Mouse (Mus musculus): ENCODE data around the gene Diras2.

Gene Diras2

DNA sequence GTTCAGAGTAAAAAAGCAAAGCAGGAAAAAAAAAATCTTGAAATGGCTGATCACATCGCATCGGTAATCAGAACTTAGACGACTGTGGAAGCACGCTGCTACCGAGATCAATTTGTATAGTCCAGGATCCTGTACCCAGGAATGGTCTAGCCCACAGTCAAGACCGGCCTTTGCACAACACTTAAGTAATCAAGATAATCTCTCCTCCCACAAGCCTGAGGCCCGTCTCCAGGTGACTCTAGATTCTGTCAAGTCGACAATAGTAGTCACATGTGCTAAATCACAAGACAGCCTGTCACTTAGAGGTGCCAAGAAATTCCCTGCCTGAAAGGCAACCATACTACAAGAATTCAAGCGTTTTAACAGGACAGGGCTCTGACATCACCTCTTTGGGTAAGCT lies at the start of gene Diras2:
TSS of gene Diras2 (minus strand) at position 159 of the 400 bp plus-strand sequence.
- DNase-seq (ENCODE audit: low spot score) = no peak

DNA sequence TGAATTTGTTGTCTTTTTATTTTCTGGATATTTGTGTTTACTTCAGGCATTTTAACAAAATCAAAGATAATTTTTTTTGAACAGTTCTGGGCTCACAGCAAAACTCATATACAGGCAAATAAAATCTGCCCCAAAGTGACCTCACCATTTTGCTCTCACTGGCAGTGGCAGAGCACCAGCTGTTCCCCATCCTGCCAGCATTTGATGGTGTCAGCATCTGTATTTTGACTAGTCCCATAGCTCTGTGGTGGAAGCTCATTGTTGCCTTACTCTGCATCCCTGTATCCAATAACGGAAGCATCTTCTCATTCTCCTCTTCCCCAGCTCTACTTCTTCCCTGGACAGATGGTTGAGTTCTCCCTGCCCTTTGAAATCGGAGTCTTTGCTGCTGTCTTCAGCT lies 47.7 kb upstream of the Diras2 start:
- DNase-seq (ENCODE audit: low spot score) = no peak

DNA sequence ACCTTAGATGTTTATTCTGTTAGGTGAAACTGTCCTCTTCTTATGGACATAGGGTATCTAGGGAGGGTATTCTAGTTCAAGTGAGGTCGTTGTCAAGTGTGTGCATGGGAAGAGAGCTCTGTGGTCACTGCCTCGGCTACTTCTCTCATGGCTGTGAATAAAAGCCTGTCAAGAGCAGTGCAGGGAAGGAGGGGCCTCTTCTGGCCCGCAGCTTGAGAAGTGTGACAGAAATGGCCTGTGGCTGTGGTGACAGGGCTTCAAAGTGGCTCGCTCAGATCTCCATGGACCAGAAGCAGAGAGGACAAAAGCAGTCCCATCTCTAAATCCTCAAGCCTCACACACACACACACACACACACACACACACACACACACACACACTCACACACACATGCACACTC lies 46.9 kb upstream of the Diras2 start:
- DNase-seq (ENCODE audit: low spot score) = no peak

DNA sequence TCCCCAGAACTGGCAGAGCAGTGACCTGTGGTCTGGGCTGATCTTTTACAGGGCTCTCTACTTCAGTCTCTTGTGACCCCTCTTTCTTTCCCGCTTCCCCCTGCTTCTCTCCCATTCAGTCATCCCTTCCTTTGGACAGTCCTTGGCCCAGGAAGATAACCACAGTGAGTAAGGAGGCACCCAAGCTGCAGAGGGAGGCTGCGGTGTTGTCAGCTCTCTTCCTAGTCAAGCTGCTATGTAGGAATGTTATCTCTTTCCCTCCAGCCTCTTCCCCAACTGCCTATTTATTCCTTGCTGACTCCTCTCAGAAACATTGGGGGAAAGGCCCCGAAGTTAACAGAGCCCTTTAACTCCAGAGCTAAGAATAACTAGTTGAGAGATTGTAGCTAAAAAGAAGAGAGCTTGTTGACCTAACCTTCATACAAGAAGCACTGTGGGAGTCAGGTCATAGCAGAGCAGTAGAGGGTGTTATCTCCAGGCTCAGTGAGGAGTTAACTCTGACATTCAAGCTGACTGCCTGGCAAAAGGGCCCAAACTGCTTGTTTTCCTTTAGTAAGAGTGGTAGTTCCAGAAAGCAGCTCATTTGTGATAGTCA lies 46.3 kb upstream of the Diras2 start:
- DNase-seq (ENCODE audit: low spot score) = no peak

DNA sequence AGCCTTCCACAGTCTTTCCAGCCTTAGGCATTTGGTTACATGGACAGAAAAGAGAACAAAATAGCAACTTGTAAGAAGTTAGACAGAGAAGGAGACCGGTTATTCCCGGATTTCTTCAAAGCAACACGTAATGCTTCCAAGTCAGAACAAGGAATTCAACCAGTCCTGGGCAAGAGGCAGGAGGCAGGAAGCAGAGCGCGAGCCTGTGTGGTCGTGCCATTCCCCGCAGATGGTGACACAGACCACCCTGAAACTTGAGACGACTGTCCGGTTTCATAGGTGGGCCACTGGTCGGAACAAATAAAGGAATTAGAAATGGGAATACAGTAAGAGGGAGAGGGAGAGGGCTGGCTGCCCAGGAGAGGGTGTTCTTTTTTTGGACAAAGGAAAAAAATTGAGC lies 45.8 kb upstream of the Diras2 start:
- DNase-seq (ENCODE audit: low spot score) = no peak

DNA sequence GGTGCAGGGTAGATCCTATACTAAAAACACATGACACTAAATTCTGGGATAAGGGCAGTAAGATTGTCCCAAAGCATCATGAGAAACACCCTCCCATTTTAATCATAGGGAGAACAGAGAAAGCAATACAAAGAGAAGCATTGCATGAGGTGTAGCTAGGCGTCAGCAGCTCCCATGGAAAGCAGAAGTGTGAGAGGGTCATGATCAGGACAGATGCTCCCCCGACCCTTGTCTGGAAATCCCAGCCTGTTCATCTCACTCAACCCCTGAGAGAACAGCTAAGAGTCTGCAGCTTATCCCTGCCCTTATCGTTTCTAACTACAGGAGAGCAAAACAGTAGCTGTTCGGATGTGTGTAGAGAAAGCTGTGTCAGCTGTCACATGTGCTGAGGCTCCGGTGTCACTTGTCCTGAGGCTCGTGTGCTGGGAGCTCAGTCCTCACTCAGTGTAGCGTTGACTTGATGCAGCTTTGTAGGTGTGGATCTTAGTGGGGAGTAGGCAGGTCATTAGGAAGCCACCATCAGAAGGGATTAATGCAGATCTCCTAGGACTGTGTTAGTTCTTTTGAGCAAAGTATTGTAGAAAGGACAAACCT lies 45.0 kb upstream of the Diras2 start:
- DNase-seq (ENCODE audit: low spot score) = no peak

DNA sequence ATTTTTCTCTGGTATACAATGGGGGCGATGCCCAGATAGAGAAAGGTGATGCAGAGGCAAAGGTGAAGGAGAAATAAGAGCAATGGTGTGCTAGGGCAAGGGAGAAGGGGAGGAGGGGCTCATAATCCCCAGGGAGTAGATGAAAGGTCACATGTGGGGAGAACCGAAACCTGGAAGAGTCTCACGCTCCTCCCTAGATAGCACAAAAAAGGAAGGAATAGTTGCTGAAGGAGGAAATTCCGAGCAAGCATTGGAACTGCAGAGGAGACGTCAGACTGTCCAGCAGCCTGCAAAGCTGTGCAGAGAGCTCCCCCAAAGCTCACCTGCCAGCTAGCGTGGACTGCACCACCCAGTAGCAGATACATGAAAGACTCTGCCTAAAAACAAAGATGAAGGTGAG lies 44.4 kb upstream of the Diras2 start:
- DNase-seq (ENCODE audit: low spot score) = no peak

DNA sequence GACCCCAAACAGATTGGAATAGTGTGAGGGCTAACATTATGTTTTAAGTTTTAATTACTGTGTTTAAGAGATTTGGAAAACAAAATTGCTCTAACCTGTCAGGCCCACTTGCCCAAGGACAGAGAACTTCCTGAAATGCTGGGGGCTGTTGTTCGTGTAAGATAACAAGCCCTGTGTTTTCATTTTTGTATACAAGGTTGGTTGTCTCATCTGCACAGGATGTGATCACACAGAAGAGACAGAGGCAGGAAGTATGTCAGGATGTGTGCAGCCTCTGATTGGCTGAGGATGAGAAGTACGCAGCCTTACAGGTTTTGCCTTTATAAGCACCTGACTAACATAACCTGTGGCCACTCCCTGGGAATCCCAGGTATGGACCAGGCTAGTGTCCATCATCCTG lies 43.2 kb upstream of the Diras2 start:
- DNase-seq (ENCODE audit: low spot score) = no peak

DNA sequence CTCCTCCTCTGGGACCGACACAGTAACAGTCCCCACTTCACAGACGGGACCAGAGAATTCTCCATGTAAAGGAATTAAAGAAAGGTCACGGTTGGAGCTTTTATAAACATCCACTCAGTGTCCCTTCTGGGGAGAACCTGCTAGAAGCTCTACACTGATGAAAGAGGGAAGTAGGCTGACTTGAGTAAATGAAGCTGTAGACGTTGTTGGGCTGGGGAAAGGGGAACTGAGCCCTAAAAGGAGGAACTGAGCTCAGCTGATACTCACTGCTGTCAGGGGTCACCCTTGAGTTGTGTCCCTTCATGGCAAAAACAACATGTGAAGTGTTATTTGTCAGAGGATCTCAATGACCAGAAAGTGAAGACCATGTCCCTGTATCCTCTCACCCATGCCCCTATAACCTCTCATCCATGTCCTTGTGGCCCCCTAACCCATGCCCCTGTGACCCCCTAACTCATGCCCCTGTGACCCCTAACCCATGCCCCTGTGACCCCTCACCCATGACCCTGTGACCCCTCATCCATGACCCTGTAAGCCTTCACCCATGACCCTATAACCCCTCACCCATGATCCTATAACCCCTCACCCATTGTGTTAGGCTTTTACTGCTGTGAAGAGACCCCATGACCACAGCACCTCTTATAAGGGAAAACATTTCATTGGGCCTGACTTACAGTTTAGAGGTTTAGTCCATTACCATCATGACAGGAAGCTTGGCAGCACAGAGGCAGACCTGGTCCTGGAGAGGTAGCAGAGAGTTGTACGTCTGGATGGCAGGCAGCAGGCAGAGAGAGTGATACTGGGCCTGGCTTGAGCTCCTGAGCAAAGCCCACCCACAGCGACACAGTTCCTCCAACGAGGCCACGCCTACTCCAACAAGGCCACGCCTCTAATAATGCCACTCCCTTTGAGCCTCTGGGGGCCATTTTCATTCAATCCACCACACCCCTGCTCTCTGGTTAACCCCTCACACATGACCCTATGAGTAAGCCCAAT lies 41.7 kb upstream of the Diras2 start:
- DNase-seq (ENCODE audit: low spot score) = no peak

DNA sequence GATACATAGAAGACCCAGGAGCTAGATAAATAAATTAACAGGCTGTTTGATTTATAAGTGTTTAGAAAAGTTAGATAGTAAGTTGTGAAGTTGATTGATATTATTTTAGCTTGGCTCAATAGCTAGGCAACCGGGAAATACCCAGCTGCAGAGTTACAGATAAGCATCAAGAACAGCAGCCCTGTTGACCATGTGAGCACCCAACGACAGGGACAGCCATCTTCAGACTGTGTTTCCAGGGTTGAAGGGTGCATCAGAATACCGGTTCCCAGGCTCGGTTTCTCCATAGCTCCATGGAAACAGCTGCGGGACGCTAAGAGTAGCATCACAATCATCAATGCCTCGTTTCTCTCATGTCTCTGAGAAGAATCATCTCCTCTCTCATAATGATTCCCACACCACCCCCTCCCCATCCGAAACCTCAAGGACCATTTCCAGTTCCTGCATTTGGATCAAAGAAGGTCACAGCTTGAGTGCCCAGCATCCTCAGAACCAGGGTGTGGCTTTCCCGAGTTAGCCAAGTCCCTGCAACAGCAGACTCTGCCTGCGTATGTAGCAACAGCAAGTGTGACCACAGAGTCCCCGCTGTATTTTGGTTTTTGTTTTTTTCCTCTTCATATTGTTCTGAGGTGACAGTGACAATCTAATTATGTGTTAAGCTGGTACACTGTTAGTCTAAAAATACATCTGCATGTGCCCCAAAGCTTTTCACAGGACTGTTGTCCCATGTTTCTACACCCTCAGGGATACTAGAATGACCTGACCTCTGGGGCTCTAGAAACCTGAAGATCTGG lies 40.7 kb upstream of the Diras2 start:
- DNase-seq (ENCODE audit: low spot score) = no peak

DNA sequence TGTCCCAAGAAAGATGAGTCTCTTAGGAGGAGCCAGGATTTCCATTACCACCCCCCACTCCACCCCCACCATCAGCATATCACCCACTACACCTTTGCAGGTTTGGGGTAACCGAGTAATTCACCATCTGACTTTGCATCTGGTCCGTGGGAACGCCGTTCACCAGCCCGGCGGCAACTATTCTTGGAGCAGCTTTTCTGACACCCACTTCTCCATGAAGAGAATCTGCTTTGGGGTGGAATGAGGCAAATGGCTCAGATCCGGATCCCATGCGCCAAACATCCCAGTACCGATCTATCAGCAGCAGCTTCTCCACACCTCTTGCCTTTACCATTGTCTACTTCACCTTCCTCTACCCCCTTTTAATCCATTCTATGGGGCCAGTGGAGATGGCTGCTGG lies 39.2 kb upstream of the Diras2 start:
- DNase-seq (ENCODE audit: low spot score) = no peak

DNA sequence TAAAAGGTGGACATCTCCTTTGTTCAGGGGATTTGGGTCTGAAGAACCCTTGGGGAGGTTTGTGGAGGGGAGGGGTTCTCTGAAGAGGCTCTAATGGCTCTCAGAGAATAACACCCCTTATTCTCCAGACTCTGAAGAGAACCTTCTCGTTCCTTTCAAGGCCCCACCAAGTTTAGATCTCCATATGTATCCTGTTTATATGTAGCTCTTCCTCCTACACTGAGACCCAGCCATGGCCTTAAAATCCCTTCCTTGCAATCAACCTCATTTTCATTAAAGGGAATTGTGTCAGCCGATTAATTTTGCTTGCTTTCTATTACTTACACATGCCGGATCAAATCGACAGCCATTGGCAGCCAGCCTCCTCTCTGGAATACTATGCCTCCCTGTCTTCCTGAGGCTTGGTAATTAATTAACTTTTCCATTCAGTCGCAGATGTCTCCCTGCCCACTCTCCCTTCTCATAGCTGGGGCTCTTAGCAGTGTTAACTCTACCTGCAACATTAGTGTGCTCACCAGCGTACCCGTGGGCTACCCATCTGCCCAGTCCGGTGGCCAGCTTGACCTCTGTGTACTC lies 38.2 kb upstream of the Diras2 start:
- no peak for DNase-seq (ENCODE audit: low spot score)

DNA sequence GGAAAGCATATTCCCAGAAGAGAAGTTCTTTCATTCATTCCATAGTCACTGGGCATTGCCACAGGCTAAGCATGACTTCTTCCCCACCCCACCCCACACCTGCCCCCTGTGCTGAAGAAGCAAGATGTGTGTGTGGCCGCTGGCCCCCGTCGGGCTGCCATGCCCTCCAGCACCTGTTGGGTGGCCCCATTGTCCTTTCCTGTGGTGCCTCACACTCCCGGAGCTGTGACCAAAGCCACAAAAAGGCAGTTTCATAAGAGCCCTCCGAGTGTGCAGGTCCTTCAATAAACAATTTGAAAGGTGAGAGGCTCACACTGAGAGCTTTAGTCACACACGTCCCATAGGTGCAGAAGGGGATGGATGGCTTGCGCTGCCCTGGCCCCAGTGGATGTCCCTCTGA lies 35.7 kb upstream of the Diras2 start:
- DNase-seq (ENCODE audit: low spot score) = no peak

DNA sequence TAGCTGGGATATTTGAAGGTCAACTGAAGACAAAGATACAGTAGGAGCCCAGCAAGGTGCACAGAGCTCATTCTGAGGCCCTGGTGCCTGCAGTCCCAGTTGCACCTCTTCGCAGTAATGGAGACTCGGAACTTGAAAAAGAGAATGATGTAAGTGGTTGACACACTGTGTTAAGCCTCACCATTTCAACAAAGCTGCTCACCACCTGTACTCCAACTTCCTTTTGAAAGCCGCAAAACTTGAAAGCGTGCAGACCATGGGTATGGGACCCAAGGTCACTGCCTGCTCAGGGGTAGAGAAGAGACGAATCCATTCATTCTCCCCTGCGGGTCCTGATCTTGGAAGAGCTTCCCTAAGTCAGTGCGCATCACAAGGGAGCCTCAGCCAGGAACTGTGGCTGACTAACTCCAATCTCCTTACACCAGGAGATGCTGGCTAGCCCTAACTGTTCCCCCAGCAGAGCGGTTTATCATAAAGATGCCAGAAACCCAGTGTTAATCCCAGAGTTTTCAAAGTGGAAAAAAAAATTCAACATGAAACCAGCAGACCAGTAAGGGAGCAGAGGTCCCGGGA lies 35.2 kb upstream of the Diras2 start:
- DNase-seq (ENCODE audit: low spot score) = no peak

DNA sequence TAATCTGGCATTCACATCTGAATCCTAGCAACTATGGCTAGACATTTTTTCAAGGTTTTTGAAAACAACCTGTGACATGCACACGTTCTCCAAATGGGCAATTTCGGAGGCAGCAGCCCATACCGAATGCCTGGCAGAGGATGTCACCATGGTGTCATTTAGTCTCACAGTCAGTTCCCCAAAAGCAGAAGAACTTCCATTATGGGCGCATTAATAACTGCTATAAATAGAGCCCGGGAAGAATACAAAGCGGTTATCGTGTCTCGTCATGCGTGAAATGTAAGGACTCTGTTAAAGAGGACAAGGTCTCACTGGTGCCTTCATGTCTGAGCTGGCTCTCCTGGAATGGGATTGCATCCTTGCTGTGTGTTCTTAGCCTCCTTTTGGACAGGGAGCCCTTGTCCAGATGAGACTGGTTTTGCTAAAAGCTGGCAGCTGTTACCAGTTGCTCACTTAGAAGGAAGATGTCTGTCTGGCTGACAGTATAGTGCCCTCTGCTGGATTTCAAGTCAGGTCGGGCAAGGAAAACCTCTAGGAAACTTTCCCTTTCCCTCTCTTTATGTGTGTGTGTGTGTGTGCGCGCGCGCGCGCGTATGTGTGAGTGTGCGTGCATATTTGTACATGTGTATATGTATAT lies 34.1 kb upstream of the Diras2 start:
- no peak for DNase-seq (ENCODE audit: low spot score)

DNA sequence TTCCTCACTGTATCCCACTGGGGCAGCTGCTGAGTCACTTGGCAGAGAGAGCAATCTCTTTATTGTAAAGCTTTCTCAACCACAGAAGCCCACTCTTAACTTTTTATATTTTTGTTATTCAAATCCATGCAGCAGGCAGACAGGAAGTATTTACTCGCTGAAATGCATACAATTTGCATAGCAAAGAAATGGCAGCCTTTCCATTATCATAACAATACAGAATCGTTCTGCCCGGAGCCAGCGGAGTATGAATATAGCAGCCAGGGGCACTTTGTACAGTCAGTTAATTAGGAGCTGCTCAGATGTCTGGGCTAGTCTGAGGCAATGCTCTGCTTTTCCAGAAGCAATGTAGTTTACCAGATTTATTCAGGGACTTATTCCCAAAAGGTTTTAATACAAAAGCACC lies 31.1 kb upstream of the Diras2 start:
- DNase-seq (ENCODE audit: low spot score) = no peak

DNA sequence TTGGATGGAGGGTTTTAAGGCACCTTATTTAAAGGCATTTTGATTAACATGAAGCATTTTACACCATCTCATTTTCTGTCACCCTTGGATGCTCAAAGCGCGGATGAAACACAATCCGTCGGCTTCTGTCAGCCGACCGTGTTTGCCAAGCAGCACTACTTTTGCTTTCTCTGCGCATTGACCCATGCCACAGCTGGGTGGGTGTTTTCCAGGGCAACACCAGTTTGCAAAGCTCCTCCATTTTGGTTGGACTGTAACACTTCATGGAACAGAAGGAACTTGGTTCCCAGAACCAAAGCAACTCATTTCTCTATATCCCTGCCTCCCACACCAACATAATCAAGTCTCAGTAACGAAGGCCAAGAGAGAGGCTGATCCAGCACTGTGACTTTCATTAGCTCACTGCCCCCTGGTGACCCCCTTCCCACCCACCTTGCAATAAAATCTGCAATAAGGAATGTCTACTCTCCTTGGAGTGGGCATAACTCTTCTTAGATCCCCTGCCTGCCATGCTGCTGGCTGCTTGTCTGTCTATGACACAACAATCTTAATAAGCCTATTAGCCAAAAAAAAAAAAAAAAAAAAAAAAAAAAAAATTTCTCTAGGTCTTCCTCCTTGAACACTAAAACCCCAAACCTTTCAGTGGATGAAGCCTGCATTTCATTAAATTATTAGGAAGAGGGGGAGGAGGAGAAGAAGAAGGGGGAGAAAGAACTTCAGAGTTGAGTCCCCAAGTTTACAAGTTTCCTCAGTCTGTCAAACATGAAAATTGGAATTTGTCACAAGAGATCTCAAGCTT lies 30.5 kb upstream of the Diras2 start:
- DNase-seq (ENCODE audit: low spot score) = no peak

DNA sequence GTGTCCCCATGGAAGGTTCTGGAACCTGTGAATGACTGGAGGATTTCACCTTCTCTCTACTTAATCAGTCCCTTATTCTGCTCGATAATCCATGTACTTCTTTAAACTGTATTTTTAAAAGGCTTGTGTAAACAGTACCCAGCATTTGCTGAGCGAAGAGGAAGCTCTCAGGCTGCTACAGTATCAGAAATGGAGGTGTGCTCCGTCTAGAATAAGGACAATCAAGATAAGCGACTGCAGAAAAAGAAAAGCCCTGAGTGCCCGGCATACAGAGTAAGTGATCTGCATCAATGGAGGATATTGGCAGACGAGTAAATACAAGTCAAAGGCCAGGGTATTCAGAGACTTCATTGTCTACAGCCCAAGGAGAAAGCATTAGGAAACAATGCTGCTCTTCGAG lies 26.3 kb upstream of the Diras2 start:
- no peak for DNase-seq (ENCODE audit: low spot score)

DNA sequence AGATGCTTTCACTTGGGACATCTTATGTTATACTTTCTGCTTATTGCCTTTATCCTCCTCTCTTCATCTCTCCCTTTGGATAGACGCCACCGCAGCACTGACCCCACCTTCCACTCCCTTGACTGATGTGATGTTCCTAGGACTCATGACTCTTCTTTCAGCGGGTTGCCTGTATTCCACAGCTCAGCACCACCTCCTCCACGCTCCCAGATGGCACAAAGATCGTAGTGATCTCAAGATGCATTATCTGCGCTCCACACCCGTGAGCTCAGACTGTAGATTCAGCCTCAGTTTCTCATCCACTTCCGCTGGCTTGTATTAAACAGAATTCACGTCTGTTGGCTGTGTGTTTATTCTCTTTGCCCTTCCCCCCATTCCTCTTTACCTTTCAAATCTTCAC lies 23.6 kb upstream of the Diras2 start:
- DNase-seq (ENCODE audit: low spot score) = no peak

DNA sequence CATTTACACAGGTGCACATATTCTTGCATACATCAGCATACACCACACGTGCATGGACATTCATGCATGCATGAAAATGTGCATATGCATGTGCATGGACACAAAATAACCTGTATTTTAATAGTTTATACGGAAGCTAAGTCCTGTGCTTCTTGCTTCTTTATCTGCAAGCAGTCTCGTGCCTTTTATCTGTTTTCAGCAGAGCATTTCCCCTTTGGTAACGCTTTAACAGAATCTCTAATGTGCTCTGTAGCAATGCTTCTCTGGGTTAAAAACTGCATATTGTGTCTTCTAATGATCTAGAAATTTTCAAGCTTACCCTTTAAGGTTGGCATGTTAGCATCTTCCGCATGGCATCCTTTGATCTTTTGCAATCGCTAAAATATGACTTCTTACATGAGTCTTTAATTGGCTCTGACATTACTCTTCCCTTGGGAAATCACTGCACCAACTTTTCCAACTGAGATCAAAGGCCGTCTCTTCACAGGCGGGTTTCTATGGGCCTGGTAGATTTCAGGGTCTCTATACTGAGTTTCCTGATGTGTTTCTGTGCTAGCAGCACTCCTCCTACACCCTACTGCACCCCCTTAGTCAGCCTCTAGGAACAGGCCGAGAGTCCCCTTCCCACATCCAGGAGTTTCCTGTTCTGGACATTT lies 21.9 kb upstream of the Diras2 start:
- no peak for DNase-seq (ENCODE audit: low spot score)

All from urinary bladder, postnatal 25 days (tissue).